Mouse (Mus musculus): Measurements from ENCODE around the gene Glis1. TPM values are rescaled to one million over a fixed set of nuclear protein-coding genes. Genes with fewer than 3 reads are reported as not detected.

Gene Glis1
- polyA plus RNA-seq, 1 experiment from 2014 or later = 6.3 TPM

DNA sequence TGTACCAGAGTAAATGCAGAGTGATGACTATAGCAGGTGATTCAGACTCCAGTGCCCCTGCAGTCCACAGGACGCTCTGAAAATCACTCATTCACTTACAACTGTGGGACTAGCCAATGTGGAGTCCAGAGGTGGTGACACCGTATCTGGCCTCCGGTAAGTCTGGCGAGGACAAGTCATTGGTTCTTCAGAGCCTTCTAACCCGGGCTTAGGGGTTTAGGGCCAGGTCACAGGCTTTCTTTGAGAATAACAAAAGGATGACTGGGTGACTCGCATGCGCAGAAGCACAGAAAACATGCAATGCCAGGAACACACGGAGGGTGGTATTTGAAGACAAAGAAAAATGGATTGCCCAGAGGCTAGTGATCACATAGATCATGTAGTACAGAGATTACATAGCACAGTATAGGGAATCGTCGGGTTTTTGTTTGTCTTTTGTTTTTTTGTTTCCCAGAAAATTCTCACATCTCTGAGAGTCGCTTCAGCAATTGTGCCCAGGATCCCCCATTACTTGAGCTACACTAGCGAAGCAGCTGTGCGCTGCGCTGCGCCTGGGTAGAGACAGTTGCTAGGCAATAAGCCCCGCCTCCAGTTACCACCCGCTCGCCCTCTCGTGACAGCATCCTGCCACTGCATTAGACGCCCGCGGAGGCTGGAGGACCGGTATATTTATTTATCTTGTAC, 239.4 kb downstream of the Glis1 start:
- H3K9ac ChIP-seq (ENCODE audit: low read depth, low read length) = peak overlapping the region; percentile 44; the same call in 1 of the 2 replicates
- H3K27ac ChIP-seq (ENCODE audit: low read depth, low read length) = peak overlapping the region; percentile 68
- 0 out of 2 replicates have a peak, but pooled peaks cover 3% of the 10 kb centered on the region for H3K27me3 ChIP-seq (ENCODE audit: control insufficient read depth, insufficient read depth, low read length)
- DNase-seq (ENCODE audit: low spot score) (peak; percentile 95), ATAC-seq (ENCODE audit: low FRiP score) (peak; percentile 93)
- H3K9me3 ChIP-seq (ENCODE audit: control insufficient read depth, low read length) = no peaks in the 10 kb centered on the region
- H3K4me2 ChIP-seq (replicated peaks; ENCODE audit: low read depth, low read length) = peak overlapping the region; percentile 31
- 12% methylated on average over 23 of the region's 23 CpGs for WGBS
- peaks cover 6% of the 10 kb centered on the region for H3K4me1 ChIP-seq (replicated peaks; ENCODE audit: control insufficient read depth, insufficient read depth, low read length)
- H3K4me3 ChIP-seq (ENCODE audit: low read depth, low read length) = no peak overlapping the region
- H3K36me3 ChIP-seq (ENCODE audit: control insufficient read depth, insufficient read depth, low read length) = no peaks in the 10 kb centered on the region

DNA sequence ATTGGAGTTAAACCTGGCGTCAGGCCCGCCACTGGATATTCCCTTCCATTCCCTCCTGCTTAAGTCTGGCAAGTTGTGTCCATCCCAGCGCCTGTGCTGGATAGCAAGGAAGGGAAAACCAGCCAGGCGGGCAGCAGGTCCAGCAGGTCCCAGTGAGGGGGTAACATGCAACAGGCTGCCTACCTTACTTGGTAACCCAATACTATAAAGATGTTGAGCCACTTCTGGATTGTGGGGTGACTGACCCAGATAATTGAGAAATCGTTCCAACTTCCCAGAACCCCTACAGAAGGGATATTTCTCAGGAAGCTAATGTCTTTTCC, 239.9 kb downstream of the Glis1 start:
- 31% methylated on average over 5 of the region's 5 CpGs for WGBS
- ATAC-seq (ENCODE audit: low FRiP score) (no peak), DNase-seq (ENCODE audit: low spot score) (no peak)
- H3K27me3 ChIP-seq (ENCODE audit: control insufficient read depth, insufficient read depth, low read length) = 0 out of 2 replicates have a peak, but pooled peaks cover 3% of the 10 kb centered on the region
- no peaks in the 10 kb centered on the region for H3K36me3 ChIP-seq (ENCODE audit: control insufficient read depth, insufficient read depth, low read length)
- H3K4me3 ChIP-seq (ENCODE audit: low read depth, low read length) = no peak overlapping the region
- peak overlapping the region; percentile 31 for H3K4me2 ChIP-seq (replicated peaks; ENCODE audit: low read depth, low read length)
- H3K9me3 ChIP-seq (ENCODE audit: control insufficient read depth, low read length) = no peaks in the 10 kb centered on the region
- peaks cover 6% of the 10 kb centered on the region for H3K4me1 ChIP-seq (replicated peaks; ENCODE audit: control insufficient read depth, insufficient read depth, low read length)
- H3K9ac ChIP-seq (ENCODE audit: low read depth, low read length) = no peak overlapping the region; the same call in 1 of the 2 replicates
- H3K27ac ChIP-seq (ENCODE audit: low read depth, low read length) = no peak overlapping the region

DNA sequence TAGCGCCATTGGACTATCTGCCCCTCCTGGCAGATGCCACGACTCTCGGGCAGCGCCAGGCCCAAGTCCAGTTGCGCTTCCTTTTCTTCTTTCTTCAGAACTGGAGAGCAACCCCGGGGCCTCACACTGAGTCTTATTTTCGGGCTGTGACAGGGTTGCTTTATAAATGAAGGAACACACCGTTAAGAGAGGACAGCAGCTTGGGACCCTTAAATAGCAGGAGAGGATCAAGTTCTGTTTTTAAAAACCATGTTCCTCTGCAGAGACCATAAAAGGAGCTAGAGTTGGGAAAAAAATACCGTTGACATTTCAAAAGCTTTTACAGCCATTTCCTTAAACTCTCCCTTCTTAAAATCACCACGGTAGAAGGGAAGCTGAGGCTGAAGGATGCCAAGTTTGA, 241.3 kb downstream of the Glis1 start:
- H3K27ac ChIP-seq (ENCODE audit: low read depth, low read length) = no peak overlapping the region
- ATAC-seq (ENCODE audit: low FRiP score) = no peak
- no peaks in the 10 kb centered on the region for H3K36me3 ChIP-seq (ENCODE audit: control insufficient read depth, insufficient read depth, low read length)
- H3K27me3 ChIP-seq (ENCODE audit: control insufficient read depth, insufficient read depth, low read length) = 0 out of 2 replicates have a peak, but pooled peaks cover 3% of the 10 kb centered on the region
- DNase-seq (ENCODE audit: low spot score) = no peak
- H3K4me1 ChIP-seq (replicated peaks; ENCODE audit: control insufficient read depth, insufficient read depth, low read length) = peaks cover 12% of the 10 kb centered on the region
- H3K9me3 ChIP-seq (ENCODE audit: control insufficient read depth, low read length) = no peaks in the 10 kb centered on the region
- H3K4me2 ChIP-seq (replicated peaks; ENCODE audit: low read depth, low read length) = no peak overlapping the region
- H3K4me3 ChIP-seq (ENCODE audit: low read depth, low read length) = no peak overlapping the region
- H3K9ac ChIP-seq (ENCODE audit: low read depth, low read length) = no peak overlapping the region
- 72% methylated on average over 10 of the region's 10 CpGs for WGBS

DNA sequence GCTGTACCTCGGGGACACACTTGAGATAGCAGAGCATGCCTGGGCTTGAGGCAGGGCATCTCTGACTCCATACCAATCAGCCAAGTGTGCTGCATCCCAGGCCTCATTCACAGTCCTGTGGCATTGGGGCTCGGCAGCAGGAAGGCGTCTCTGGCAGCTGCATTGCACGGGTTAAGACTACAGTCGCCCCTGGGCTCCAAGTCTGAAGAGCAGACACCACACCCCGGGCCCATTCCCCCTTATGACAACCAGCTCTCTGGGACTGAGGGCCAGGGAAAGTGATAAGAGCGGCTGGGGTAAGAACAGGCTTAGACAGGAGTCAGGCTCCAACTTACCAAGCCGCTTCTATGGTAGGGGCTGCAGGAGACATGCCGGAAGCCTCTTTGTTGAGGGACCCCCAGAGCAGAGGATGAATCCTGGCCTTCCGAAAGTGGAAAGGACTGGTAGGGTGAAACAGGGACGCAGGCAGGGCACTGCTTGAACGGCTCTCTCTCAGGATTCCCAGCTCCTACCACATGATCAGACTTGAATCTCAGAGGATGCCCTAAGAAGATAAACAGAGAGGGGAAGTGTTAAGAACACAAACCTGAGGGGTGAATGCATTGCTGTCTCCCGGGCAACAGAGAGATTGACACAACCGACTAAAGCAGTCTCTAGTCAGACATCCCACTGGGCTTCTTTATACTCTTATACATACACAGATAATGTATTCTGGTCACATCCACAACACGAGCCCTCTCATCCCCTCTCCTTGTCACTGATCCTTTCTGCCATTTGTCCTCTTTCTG, 246.1 kb downstream of the Glis1 start:
- no peaks in the 10 kb centered on the region for H3K36me3 ChIP-seq (ENCODE audit: control insufficient read depth, insufficient read depth, low read length)
- 29% methylated on average over 15 of the region's 15 CpGs for WGBS
- peak overlapping the region; percentile 80 for H3K27ac ChIP-seq (ENCODE audit: low read depth, low read length)
- H3K27me3 ChIP-seq (ENCODE audit: control insufficient read depth, insufficient read depth, low read length) = peaks cover 3% of the 10 kb centered on the region; the same call in 1 of the 2 replicates
- ATAC-seq (ENCODE audit: low FRiP score) = peak; percentile 89
- H3K4me3 ChIP-seq (ENCODE audit: low read depth, low read length) = peak overlapping the region; percentile 12; the same call in 1 of the 2 replicates
- DNase-seq (ENCODE audit: low spot score) = peak; percentile 71
- peak overlapping the region; percentile 29; the same call in 1 of the 2 replicates for H3K9ac ChIP-seq (ENCODE audit: low read depth, low read length)
- peaks cover 9% of the 10 kb centered on the region for H3K4me1 ChIP-seq (replicated peaks; ENCODE audit: control insufficient read depth, insufficient read depth, low read length)
- peak overlapping the region; percentile 33 for H3K4me2 ChIP-seq (replicated peaks; ENCODE audit: low read depth, low read length)
- H3K9me3 ChIP-seq (ENCODE audit: control insufficient read depth, low read length) = no peaks in the 10 kb centered on the region

DNA sequence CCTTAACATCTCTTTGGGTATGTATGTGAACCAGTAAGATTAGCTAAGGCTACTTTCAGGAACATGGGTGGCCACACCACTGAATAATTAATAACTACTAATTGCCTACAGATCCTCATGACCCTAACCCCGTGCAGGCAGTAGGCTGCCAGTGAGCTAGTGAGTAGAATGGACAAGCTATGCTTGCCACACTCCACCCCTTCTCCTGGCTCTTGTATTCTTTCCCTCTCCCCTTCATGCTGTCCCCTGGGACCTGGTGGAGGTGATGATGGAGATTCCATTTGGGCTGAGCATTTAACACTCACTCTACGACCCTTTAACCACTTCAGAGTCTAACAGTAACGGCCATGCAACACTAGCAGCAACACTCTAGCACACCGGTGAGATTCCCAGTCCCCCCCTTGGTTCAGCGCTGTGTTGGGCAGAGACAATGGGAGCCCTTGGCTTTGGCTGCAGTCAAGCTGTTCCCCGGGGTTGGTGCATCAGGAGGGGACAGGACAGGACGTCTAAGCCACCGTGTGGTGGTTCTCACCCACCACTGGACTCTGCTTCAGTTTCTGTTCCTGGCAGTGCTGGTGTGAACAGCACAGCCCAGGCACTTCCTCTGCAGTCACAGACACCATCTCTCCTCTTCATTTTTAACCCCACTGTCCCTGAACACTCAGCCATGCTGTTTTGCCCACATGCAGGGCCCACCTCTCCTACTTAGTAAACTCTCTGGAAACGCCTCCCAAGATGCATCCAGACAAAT, 246.9 kb downstream of the Glis1 start:
- DNase-seq (ENCODE audit: low spot score) (peak; percentile 38), ATAC-seq (ENCODE audit: low FRiP score) (peak; percentile 78)
- H3K4me3 ChIP-seq (ENCODE audit: low read depth, low read length) = no peak overlapping the region
- H3K9me3 ChIP-seq (ENCODE audit: control insufficient read depth, low read length) = no peaks in the 10 kb centered on the region
- no peak overlapping the region; the same call in 1 of the 2 replicates for H3K4me2 ChIP-seq (replicated peaks; ENCODE audit: low read depth, low read length)
- no peaks in the 10 kb centered on the region for H3K36me3 ChIP-seq (ENCODE audit: control insufficient read depth, insufficient read depth, low read length)
- peaks cover 9% of the 10 kb centered on the region for H3K4me1 ChIP-seq (replicated peaks; ENCODE audit: control insufficient read depth, insufficient read depth, low read length)
- H3K9ac ChIP-seq (ENCODE audit: low read depth, low read length) = peak overlapping the region; percentile 15; the same call in 1 of the 2 replicates
- 33% methylated on average over 9 of the region's 9 CpGs for WGBS
- H3K27me3 ChIP-seq (ENCODE audit: control insufficient read depth, insufficient read depth, low read length) = peaks cover 3% of the 10 kb centered on the region; the same call in 1 of the 2 replicates
- H3K27ac ChIP-seq (ENCODE audit: low read depth, low read length) = peak overlapping the region; percentile 59; the same call in 1 of the 2 replicates

DNA sequence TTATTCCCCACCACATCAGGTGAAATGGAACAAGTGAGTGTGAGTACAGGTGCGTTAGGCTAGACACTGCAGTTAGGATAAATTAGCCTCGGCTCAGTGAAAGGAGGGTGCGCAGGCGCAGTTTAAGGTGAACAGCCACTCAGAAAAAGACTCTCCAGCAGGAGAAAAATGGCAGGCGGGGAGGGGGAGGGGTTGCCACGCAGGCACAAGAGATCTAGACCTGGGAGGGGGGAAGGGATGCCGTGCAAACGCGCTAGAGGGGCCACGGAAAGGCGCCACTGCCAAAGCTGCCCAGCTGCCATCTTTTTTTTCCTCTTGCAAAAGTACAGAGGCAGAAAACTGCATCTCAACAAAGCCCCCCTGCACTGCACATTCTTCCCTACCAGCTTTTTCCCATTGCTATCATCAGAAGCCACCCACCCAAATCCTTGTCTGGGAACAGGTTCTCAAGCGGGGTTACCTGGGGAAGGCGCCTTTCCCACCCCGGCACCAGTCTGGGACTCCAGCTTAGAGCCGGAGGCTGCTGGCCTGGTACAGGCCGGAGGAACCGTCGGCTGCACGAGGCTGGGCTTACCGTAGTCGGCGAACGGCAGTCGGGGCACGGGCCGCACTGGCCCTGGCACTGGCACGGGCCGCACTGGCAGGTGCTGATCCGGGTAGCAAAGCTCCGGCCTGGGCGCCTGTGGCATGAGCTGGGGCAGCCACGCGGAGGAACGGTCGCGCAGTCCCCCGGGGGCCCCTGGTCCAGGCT, 248.8 kb downstream of the Glis1 start:
- H3K4me3 ChIP-seq (ENCODE audit: low read depth, low read length) = no peak overlapping the region
- no peaks in the 10 kb centered on the region for H3K9me3 ChIP-seq (ENCODE audit: control insufficient read depth, low read length)
- no peaks in the 10 kb centered on the region for H3K36me3 ChIP-seq (ENCODE audit: control insufficient read depth, insufficient read depth, low read length)
- no peak for ATAC-seq (ENCODE audit: low FRiP score)
- 89% methylated on average over 36 of the region's 37 CpGs for WGBS
- no peak overlapping the region for H3K4me2 ChIP-seq (replicated peaks; ENCODE audit: low read depth, low read length)
- peaks cover 3% of the 10 kb centered on the region; the same call in 1 of the 2 replicates for H3K27me3 ChIP-seq (ENCODE audit: control insufficient read depth, insufficient read depth, low read length)
- no peak for DNase-seq (ENCODE audit: low spot score)
- no peak overlapping the region for H3K9ac ChIP-seq (ENCODE audit: low read depth, low read length)
- H3K27ac ChIP-seq (ENCODE audit: low read depth, low read length) = no peak overlapping the region
- peaks cover 9% of the 10 kb centered on the region for H3K4me1 ChIP-seq (replicated peaks; ENCODE audit: control insufficient read depth, insufficient read depth, low read length)

DNA sequence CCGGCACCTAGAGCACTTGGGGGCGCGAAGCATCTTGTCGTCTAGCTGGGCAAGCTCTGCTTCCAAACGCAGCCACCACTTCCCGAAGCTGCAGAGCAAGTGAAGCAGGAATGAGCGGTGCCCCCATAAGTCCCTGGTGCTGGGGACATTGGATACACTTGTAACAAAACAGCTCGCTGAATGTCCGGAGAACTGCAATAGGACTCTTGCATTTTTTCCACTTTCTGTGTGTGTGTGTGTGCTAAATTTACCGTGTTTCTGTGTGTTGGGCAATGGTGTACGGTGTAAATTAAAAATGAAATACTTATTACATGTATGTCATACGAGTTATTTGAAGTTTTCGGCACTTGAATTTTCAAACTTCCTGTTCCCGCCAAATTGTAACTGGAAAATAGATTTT, 249.7 kb downstream of the Glis1 start, which contains the start of gene Dmrtb1:
Dmrtb1 (minus strand) TSS at position 101 of the 400 bp plus-strand sequence.
- Histone ChIP-seq H3K4me3 (ENCODE audit: low read depth, low read length) (no peak within 1 kb of the TSS), H3K36me3 (ENCODE audit: control insufficient read depth, insufficient read depth, low read length) (no peaks in the 10 kb centered on the region), H3K27ac (ENCODE audit: low read depth, low read length) (no peak within 1 kb of the TSS), H3K9me3 (ENCODE audit: control insufficient read depth, low read length) (no peaks in the 10 kb centered on the region), H3K27me3 (ENCODE audit: control insufficient read depth, insufficient read depth, low read length) (peaks cover 3% of the 10 kb centered on the region; the same call in 1 of the 2 replicates), H3K4me1 (replicated peaks; ENCODE audit: control insufficient read depth, insufficient read depth, low read length) (peaks cover 9% of the 10 kb centered on the region), H3K4me2 (replicated peaks; ENCODE audit: low read depth, low read length) (no peak within 1 kb of the TSS), H3K9ac (ENCODE audit: low read depth, low read length) (no peak within 1 kb of the TSS)
- 92% methylated on average over 14 of the region's 14 CpGs for WGBS
- DNase-seq (ENCODE audit: low spot score) = no peak
- ATAC-seq (ENCODE audit: low FRiP score) = no peak
